Mouse (Mus musculus) midbrain, embryonic 16.5 days (tissue): ENCODE data around the gene Rapgef4. TPM values are rescaled to one million over a fixed set of nuclear protein-coding genes. Genes with fewer than 3 reads are reported as not detected.

Experiments used
- ATAC-seq: fragments of 200-750 bp; cut with Nextera tagmentation; 2 replicates; pipeline ENCODE4 v1.8.0; 2017; ENCODE audit warnings: moderate TSS enrichment
- H3K27ac ChIP-seq: fragments of 300-500 bp; sonication (generic); 2 replicates; pipeline ENCODE4 v1.5.1; 2014; ENCODE audit warnings: mild to moderate bottlenecking, low read length, mixed read lengths
- H3K27me3 ChIP-seq: fragments of 300-500 bp; sonication (generic); 2 replicates; pipeline ENCODE4 v1.6.1; 2014; ENCODE audit warnings: low read depth, low read length, mixed read lengths; ENCODE audit not compliant: control insufficient read depth, insufficient read depth
- H3K36me3 ChIP-seq: fragments of 300-500 bp; sonication (generic); 2 replicates; pipeline ENCODE4 v1.6.1; 2014; ENCODE audit warnings: mild to moderate bottlenecking, low read length, moderate library complexity, mixed read lengths; ENCODE audit not compliant: control insufficient read depth, insufficient read depth
- H3K4me1 ChIP-seq: fragments of 300-500 bp; sonication (generic); 2 replicates; pipeline ENCODE4 v1.6.1; 2014; ENCODE audit warnings: mild to moderate bottlenecking, low read length, mixed read lengths; ENCODE audit not compliant: control insufficient read depth, insufficient read depth
- H3K4me2 ChIP-seq: fragments of 300-500 bp; sonication (generic); 2 replicates; pipeline ENCODE4 v1.6.1; 2014; ENCODE audit warnings: mild to moderate bottlenecking, low read length, mixed read lengths
- H3K4me3 ChIP-seq: fragments of 300-500 bp; sonication (generic); 2 replicates; pipeline ENCODE4 v1.5.1; 2014; ENCODE audit warnings: low read depth, mild to moderate bottlenecking, low read length, moderate library complexity, mixed read lengths
- H3K9ac ChIP-seq: fragments of 300-500 bp; sonication (generic); 2 replicates; pipeline ENCODE4 v1.6.1; 2014; ENCODE audit warnings: low read depth, low read length, mixed read lengths
- H3K9me3 ChIP-seq: fragments of 300-500 bp; sonication (generic); replicated peaks from 2 replicates; pipeline ENCODE4 v1.6.1; 2014; ENCODE audit warnings: mild to moderate bottlenecking, low read length, mixed read lengths; ENCODE audit not compliant: control insufficient read depth, poor library complexity, severe bottlenecking
- WGBS: fragments of 180-500 bp; shearing (Covaris S2); extraction: QIAGEN DNeasy Blood & Tissue Kit; methylation state at CpG from one replicate; pipeline ENCODE4 v1.1.7; 2014; 5-methylcytosine and 5-hydroxymethylcytosine counted together
- polyA plus RNA-seq: library from polyadenylated mRNA; unstranded; fragments of >200 nt; fragmentation: Nextera tagmentation; extraction: Ambion mirVana; gene quantifications from 2 replicates; pipeline ENCODE4 v1.2.1, GENCODE M21; 2015

The Rapgef4 gene
- polyA plus RNA-seq, 1 experiment from 2014 or later, result 40.2 TPM

DNA sequence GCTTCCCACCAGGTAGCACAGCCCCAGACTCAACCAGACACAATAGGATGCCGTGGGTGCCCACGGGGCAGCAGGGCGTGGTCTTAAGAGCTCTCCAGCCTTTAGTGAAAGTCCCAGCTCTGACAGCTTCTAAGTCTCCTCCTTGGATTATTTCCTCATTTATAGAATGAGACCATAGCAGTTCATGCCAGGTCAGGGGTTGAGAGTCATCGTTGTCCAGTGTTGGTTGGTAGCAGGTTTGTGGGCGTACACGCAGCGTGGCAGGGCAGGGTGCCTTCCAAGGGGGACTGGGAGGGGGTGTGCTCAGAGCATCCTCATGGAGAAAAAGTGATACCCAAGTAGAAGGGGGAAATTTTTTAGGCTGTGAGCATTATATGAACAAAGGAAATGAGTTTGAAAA is 166.2 kb downstream of the Rapgef4 start:
- Histone ChIP-seq H3K36me3 (no peaks in the 10 kb centered on the region), H3K9ac (no peak overlapping the region), H3K4me3 (no peak overlapping the region), H3K4me2 (no peak overlapping the region), H3K27me3 (no peaks in the 10 kb centered on the region), H3K4me1 (peaks cover 3% of the 10 kb centered on the region; the same call in 1 of the 2 replicates), H3K27ac (no peak overlapping the region), H3K9me3 (no peaks in the 10 kb centered on the region)
- 89% methylated on average over 7 of the region's 7 CpGs for WGBS
- no peak for ATAC-seq

DNA sequence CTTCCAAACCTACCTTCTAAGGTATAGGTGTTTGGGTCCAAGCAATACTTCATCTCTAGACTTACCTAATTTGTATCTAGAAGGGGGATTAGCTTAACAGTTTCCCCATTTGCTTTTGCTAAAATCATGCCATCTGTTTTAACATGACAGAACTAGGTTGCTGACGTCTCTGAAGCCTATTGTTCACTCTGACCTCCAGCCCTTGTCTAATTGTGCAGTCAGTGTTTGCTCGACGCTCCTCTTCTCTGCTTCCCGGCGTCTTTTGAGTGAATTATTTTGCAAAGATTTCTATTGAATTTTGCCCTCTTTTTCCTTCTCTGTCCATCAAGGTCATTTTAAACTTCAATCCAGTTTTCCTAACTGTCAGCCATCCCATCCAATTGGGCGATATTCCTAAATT is 166.7 kb downstream of the Rapgef4 start:
- H3K27ac ChIP-seq, result no peak overlapping the region
- peaks cover 3% of the 10 kb centered on the region; the same call in 1 of the 2 replicates for H3K4me1 ChIP-seq
- H3K27me3 ChIP-seq, result no peaks in the 10 kb centered on the region
- H3K4me3 ChIP-seq, result no peak overlapping the region
- no peaks in the 10 kb centered on the region for H3K9me3 ChIP-seq
- H3K4me2 ChIP-seq, result no peak overlapping the region
- ATAC-seq, result no peak
- WGBS, result 39% methylated on average over 6 of the region's 6 CpGs
- H3K9ac ChIP-seq, result no peak overlapping the region
- no peaks in the 10 kb centered on the region for H3K36me3 ChIP-seq

DNA sequence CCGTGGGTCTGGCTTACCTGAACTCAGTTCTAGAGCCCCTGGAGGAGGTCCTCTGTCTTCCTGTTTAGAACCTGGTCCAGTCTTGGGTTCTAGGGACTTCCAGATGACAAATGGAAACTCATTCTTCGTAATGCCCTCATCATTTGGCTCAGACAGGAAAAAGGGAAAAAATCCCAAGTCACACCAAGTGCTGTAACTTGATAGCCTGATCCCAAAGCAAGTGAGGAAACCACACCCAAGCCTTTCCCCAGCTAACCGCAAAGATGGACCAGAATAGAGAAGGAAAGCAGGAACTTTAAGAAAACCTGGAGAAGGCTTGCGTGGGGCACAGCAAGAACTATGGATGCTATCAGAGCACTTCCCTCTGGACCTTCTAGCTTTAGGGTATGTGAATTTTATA is 167.6 kb downstream of the Rapgef4 start:
- no peak overlapping the region for H3K27ac ChIP-seq
- peaks cover 3% of the 10 kb centered on the region; the same call in 1 of the 2 replicates for H3K4me1 ChIP-seq
- no peaks in the 10 kb centered on the region for H3K36me3 ChIP-seq
- H3K9me3 ChIP-seq, result no peaks in the 10 kb centered on the region
- no peak overlapping the region for H3K9ac ChIP-seq
- H3K4me3 ChIP-seq, result no peak overlapping the region
- no peak overlapping the region for H3K4me2 ChIP-seq
- WGBS, result 76% methylated on average over 4 of the region's 4 CpGs
- H3K27me3 ChIP-seq, result no peaks in the 10 kb centered on the region
- no peak for ATAC-seq

DNA sequence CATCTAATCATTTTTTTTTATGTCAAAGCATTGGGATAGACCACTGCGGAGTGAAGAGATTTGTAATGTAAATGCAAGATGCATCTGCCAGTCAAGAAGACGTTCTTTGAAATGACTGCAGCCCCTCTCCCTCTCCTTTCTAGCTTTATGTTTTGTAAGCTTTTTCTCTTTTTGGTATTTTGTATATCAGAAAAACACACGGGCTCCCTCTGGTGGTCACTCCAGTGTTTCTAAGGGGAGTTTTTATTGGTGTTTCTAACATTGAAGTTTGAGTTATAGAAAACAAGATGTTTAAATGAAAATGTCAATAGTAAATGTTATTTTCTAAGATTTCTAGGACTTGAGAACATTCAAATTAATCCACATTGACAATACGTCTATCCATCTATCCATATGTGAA is 168.0 kb downstream of the Rapgef4 start:
- H3K9me3 ChIP-seq, result no peaks in the 10 kb centered on the region
- no peak overlapping the region for H3K4me3 ChIP-seq
- H3K9ac ChIP-seq, result no peak overlapping the region
- no peaks in the 10 kb centered on the region for H3K27me3 ChIP-seq
- no peak for ATAC-seq
- no peaks in the 10 kb centered on the region for H3K36me3 ChIP-seq
- H3K27ac ChIP-seq, result no peak overlapping the region
- H3K4me2 ChIP-seq, result no peak overlapping the region
- WGBS, result 24% methylated on average over 4 of the region's 4 CpGs
- peaks cover 3% of the 10 kb centered on the region; the same call in 1 of the 2 replicates for H3K4me1 ChIP-seq

DNA sequence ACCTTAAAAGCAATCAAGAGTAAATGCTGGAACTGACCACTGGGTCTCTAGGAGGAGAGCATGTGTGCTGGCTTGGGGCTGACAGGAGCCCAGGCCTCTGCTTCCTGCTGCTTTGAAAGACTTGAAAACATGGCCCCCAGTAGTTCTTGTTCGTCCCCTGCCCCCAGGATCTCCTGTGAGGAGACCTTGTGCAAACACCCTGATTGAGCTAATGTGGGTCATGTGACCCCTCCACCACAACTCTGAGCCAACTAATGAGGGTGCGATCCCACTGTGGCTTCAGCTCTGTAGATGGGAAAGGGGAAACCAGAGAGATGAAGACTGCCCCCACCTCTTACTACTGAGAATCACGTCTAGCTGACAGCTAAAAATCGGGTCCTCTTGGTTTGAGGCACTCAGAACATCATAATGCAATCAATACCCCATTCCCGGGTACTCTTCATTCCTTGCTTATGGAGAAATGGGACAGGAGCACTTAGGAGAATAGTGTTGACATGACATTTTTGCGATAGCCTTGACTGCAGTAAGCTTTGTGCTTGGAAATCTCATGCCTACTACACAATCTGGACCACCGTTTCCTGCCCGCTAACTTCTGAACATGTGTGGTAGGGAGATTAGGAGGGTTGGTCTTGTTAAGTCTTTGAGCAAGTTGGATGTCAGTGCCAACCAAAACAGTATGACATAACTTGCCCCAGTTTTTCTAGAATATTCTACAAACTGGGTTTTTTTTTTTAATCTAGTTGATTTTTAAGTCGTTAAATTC is 170.9 kb downstream of the Rapgef4 start:
- H3K9ac ChIP-seq, result no peak overlapping the region
- H3K27ac ChIP-seq, result no peak overlapping the region
- peaks cover 5% of the 10 kb centered on the region; the same call in 1 of the 2 replicates for H3K4me1 ChIP-seq
- H3K4me2 ChIP-seq, result no peak overlapping the region
- H3K9me3 ChIP-seq, result no peaks in the 10 kb centered on the region
- H3K36me3 ChIP-seq, result no peaks in the 10 kb centered on the region
- no peaks in the 10 kb centered on the region for H3K27me3 ChIP-seq
- no peak for ATAC-seq
- H3K4me3 ChIP-seq, result no peak overlapping the region
- WGBS, result 81% methylated on average over 9 of the region's 9 CpGs

DNA sequence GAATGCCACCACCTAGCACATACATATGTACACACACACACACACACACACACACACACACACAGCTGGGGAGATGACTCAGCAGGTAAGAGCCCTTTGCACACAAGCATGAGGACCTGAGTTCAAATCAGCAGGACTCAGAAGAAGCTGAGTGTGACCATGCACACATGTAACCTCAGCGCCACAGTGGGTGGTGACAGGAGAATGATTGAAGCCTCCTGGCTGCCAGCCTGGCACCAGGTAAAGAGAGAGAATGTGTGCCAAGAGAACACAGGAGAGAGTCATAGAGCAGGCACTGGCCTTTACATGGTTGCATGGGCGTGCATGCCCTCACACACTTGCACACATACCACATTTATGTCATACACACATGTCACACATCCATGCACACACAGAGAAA is 171.7 kb downstream of the Rapgef4 start:
- Histone ChIP-seq H3K36me3 (no peaks in the 10 kb centered on the region), H3K9me3 (no peaks in the 10 kb centered on the region), H3K9ac (no peak overlapping the region), H3K27ac (no peak overlapping the region), H3K4me2 (no peak overlapping the region), H3K4me3 (no peak overlapping the region), H3K27me3 (no peaks in the 10 kb centered on the region), H3K4me1 (peaks cover 9% of the 10 kb centered on the region)
- 91% methylated on average over 2 of the region's 2 CpGs for WGBS
- ATAC-seq, result no peak

DNA sequence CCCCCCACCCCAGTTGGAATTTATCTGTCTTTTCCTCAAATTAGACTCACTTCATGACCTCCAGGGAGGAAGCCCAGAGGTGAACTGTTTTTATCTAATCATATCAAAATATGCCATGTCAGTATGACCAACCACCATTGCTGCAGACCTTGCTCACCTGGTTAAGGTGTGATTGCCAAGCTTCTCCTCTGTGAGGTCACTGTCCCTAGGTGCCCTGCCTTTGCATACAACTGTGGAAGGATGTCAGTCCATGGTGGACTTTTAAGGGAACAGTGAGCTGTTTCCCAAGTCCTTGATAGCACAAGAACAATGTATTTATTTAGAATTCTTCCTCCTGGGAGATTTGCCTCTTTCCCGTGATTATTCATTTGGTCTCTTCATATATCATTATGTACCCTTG is 172.8 kb downstream of the Rapgef4 start:
- no peaks in the 10 kb centered on the region for H3K36me3 ChIP-seq
- no peaks in the 10 kb centered on the region for H3K27me3 ChIP-seq
- H3K4me3 ChIP-seq, result no peak overlapping the region
- H3K9ac ChIP-seq, result no peak overlapping the region
- no peak for ATAC-seq
- H3K4me1 ChIP-seq, result peaks cover 7% of the 10 kb centered on the region
- WGBS, result 91% methylated on average over 1 of the region's 1 CpGs
- H3K9me3 ChIP-seq, result no peaks in the 10 kb centered on the region
- no peak overlapping the region for H3K4me2 ChIP-seq
- no peak overlapping the region for H3K27ac ChIP-seq

DNA sequence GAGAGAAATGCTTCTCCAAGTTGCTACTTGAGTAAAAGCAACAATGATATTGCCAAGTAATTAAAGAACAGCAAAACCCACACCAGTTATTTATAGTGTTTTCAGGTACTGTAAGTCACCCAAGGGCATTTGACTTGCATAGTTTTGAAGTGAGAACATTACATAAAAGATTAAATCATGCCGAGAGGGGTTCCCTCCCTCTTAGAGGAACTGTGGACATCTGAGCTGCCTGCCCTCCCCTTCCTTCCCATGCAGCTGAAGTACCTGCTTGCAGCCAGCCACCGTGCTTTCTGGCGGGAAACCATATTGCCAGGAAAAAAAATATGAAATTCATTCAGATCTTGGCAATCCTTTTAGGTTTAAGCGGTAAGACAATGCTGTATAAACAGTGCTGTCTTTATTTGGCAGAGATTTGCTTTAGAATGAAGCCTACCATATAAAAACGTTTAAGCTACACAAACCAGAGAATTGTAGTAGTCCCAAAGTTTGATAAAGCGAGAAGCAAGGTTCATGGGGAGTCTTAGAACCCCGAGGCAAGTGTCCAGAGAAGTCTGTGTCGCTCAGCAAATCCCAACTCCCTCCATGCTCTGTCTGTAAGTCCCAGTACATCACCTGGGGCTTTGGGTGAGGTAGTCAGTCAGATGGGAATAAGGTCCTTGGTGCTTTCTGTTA is 174.2 kb downstream of the Rapgef4 start:
- WGBS, result 64% methylated on average over 8 of the region's 8 CpGs
- no peak for ATAC-seq
- Histone ChIP-seq H3K4me3 (no peak overlapping the region), H3K27me3 (no peaks in the 10 kb centered on the region), H3K27ac (no peak overlapping the region), H3K9me3 (no peaks in the 10 kb centered on the region), H3K4me1 (peaks cover 6% of the 10 kb centered on the region), H3K9ac (no peak overlapping the region), H3K4me2 (no peak overlapping the region), H3K36me3 (no peaks in the 10 kb centered on the region)

DNA sequence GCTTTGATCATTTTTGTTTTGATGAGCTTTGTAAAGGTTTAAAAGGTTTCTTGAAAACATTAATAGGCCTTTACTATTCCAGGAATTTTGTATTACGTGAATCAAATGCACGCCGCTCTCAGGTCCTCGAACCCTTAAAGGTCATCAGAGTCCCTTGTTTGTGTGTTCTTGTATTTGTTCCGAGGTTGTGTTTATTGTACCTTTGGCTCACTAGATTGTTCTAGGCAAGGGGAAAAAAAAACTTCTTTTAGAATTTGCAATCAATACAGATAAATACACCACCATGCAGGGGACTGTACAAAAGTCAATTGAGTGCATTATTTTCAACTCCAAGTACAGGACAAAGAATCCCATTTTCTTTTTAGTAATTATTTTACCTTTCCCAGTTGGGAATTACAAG is 175.4 kb downstream of the Rapgef4 start:
- Histone ChIP-seq H3K36me3 (no peaks in the 10 kb centered on the region), H3K4me2 (no peak overlapping the region), H3K27ac (no peak overlapping the region), H3K9ac (no peak overlapping the region), H3K4me3 (no peak overlapping the region), H3K9me3 (no peaks in the 10 kb centered on the region), H3K4me1 (peaks cover 6% of the 10 kb centered on the region), H3K27me3 (no peaks in the 10 kb centered on the region)
- WGBS, result 85% methylated on average over 5 of the region's 5 CpGs
- ATAC-seq, result no peak
